Mouse (Mus musculus): ENCODE data around the gene Pcsk1. TPM values are rescaled to one million over a fixed set of nuclear protein-coding genes. Genes with fewer than 3 reads are reported as not detected.

Pcsk1 gene
- polyA plus RNA-seq, 1 experiment from 2014 or later, result 0.37 TPM

- Histone ChIP-seq H3K9ac (ENCODE audit: low read length) (no peak overlapping the region), H3K4me1 (ENCODE audit: control insufficient read depth, insufficient read depth, low read length) (no peaks in the 10 kb centered on the region), H3K4me3 (ENCODE audit: low read length) (no peak overlapping the region), H3K27ac (ENCODE audit: low read length) (no peak overlapping the region), H3K27me3 (ENCODE audit: control insufficient read depth, insufficient read depth, low read length) (no peaks in the 10 kb centered on the region), H3K36me3 (ENCODE audit: control insufficient read depth, insufficient read depth) (no peaks in the 10 kb centered on the region), H3K9me3 (replicated peaks; ENCODE audit: control insufficient read depth, low read length) (no peaks in the 10 kb centered on the region), H3K4me2 (ENCODE audit: low read depth, low read length) (no peak overlapping the region)
- ATAC-seq (replicated peaks; ENCODE audit: extremely low read depth, insufficient read depth, low FRiP score), result no peak
- 59% methylated on average over 1 of the region's 1 CpGs for WGBS
Measured at GRCm38 (mm10) chr13:75114838-75115237, 25.2 kb downstream of the Pcsk1 start.

- H3K27ac ChIP-seq (ENCODE audit: low read length), result no peak overlapping the region
- H3K4me1 ChIP-seq (ENCODE audit: control insufficient read depth, insufficient read depth, low read length), result no peaks in the 10 kb centered on the region
- H3K27me3 ChIP-seq (ENCODE audit: control insufficient read depth, insufficient read depth, low read length), result no peaks in the 10 kb centered on the region
- ATAC-seq (replicated peaks; ENCODE audit: extremely low read depth, insufficient read depth, low FRiP score), result no peak
- no peak overlapping the region for H3K4me3 ChIP-seq (ENCODE audit: low read length)
- no peak overlapping the region for H3K9ac ChIP-seq (ENCODE audit: low read length)
- no peak overlapping the region for H3K4me2 ChIP-seq (ENCODE audit: low read depth, low read length)
- H3K36me3 ChIP-seq (ENCODE audit: control insufficient read depth, insufficient read depth), result no peaks in the 10 kb centered on the region
- no peaks in the 10 kb centered on the region for H3K9me3 ChIP-seq (replicated peaks; ENCODE audit: control insufficient read depth, low read length)
Measured at GRCm38 (mm10) chr13:75135833-75136232, 46.2 kb downstream of the Pcsk1 start.

GRCm38 (mm10) chr13:75160661-75161060 lies 71.0 kb downstream of the Pcsk1 start:
- no peak overlapping the region for H3K27ac ChIP-seq (ENCODE audit: low read length)
- H3K4me3 ChIP-seq (ENCODE audit: low read length), result no peak overlapping the region
- H3K9me3 ChIP-seq (replicated peaks; ENCODE audit: control insufficient read depth, low read length), result no peaks in the 10 kb centered on the region
- no peaks in the 10 kb centered on the region for H3K27me3 ChIP-seq (ENCODE audit: control insufficient read depth, insufficient read depth, low read length)
- ATAC-seq (replicated peaks; ENCODE audit: extremely low read depth, insufficient read depth, low FRiP score), result no peak
- no peak overlapping the region for H3K4me2 ChIP-seq (ENCODE audit: low read depth, low read length)
- H3K4me1 ChIP-seq (ENCODE audit: control insufficient read depth, insufficient read depth, low read length), result no peaks in the 10 kb centered on the region
- no peaks in the 10 kb centered on the region for H3K36me3 ChIP-seq (ENCODE audit: control insufficient read depth, insufficient read depth)
- no peak overlapping the region for H3K9ac ChIP-seq (ENCODE audit: low read length)
- WGBS, result 31% methylated on average over 1 of the region's 1 CpGs

- Histone ChIP-seq H3K9ac (ENCODE audit: low read length) (no peak overlapping the region), H3K4me1 (ENCODE audit: control insufficient read depth, insufficient read depth, low read length) (no peaks in the 10 kb centered on the region), H3K27me3 (ENCODE audit: control insufficient read depth, insufficient read depth, low read length) (no peaks in the 10 kb centered on the region), H3K4me3 (ENCODE audit: low read length) (no peak overlapping the region), H3K4me2 (ENCODE audit: low read depth, low read length) (no peak overlapping the region), H3K27ac (ENCODE audit: low read length) (no peak overlapping the region), H3K9me3 (replicated peaks; ENCODE audit: control insufficient read depth, low read length) (no peaks in the 10 kb centered on the region), H3K36me3 (ENCODE audit: control insufficient read depth, insufficient read depth) (no peaks in the 10 kb centered on the region)
- WGBS, result 31% methylated on average over 1 of the region's 1 CpGs
- ATAC-seq (replicated peaks; ENCODE audit: extremely low read depth, insufficient read depth, low FRiP score), result no peak
Measured at GRCm38 (mm10) chr13:75163408-75163807, 73.8 kb downstream of the Pcsk1 start.

All from heart, embryonic 16.5 days (tissue).